Mouse (Mus musculus): ENCODE results near the gene Hist1h3h. TPM values are rescaled to one million over a fixed set of nuclear protein-coding genes. Genes with fewer than 3 reads are reported as not detected.
"Not testable (repeated sequence)": the region's sequence is repeated elsewhere in the genome, so short reads cannot be mapped to it uniquely, and the experiment has no call there.

The Hist1h3h gene
- polyA plus RNA-seq, 1 experiment from 2014 or later: 11.8 TPM

DNA sequence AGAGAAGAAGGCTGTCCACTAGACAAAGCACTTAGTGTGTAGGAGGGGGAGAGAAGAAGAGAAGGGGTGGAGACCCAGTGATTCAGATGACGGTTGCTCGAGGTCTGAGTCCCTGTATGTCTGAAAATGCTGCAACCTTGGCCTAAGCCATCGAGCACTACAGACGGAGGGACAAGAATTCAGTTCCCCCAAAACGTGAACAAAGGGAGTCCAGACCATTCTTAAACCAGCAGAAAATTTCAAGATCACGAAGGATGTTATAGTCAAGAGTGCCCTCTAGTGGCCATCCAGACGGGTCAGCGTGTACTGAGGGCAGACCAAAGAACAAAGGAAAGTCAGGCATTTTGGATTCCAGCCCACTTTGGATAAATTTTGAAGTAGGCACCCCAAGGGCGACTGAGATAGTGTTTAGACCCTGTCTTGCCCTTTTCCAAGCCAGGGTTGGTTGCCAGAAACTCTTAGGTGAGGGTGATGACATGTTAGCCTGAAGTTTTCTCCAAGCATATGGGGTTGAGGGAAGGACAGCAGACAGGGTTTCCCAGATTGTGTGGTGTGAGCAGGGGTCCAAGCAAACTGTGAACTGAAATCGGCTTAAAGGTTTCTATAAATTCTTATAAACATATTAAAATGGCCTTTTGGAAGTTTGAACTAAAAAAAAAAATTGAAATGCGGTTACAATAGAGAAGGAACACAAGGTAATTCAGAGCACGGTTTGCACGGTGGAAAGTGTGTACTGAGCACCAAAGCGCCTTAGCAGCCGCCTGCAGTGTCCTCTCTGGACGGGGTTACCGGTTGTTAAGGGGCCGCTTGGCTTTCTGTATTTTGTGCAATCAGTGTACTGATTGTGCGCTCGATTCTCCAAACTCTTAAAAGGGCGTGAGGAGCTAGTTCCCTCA, 16.8 kb downstream of the Hist1h3h start:
- ATAC-seq (ENCODE audit: borderline replicate concordance, extremely low read depth, low FRiP score, low TSS enrichment): peak; percentile 82
- Histone ChIP-seq H3K4me2 (peak overlapping the region; percentile 67), H3K36me3 (no peaks in the 10 kb centered on the region), H3K9ac (peak overlapping the region; percentile 57), H3K4me3 (peak overlapping the region; percentile 50), H3K9me3 (no peaks in the 10 kb centered on the region), H3K27ac (peak overlapping the region; percentile 98), H3K4me1 (peaks cover 9% of the 10 kb centered on the region; the same call in 1 of the 2 replicates), H3K27me3 (no peaks in the 10 kb centered on the region)
- WGBS: under 1% methylated on average over 21 of the region's 21 CpGs

DNA sequence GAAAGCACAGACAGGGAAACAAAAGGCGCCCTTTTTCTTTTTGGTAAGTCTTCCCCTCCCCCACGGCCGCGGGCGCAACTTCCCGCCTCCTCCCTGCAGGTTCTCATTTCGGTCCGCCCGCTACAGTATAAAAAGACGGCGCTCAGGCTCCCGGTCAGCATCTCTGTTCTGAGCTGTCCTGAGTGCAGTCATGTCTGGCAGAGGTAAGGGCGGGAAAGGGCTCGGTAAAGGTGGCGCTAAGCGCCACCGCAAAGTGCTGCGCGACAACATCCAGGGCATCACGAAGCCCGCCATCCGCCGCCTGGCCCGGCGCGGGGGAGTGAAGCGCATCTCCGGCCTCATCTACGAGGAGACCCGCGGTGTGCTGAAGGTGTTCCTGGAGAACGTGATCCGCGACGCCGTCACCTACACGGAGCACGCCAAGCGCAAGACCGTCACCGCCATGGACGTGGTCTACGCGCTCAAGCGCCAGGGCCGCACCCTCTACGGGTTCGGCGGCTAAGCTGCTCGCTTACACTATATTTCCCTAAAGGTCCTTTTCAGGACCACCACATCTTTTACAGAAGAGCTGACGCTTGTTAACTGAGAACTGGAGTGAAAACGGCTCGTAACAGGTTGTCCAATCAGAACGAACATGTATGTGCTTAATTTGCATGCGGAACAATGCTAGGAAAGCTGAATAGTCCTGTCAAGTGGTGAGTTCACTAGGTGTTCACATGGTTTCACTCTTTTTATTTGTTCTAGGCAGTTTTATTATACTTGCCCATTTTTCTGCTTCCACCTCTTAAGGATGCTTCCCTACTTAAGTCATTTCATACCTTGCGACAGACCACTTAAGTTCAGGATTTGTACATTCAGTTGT, 17.7 kb downstream of the Hist1h3h start, which contains the start of gene Hist1h4j:
TSS of gene Hist1h4j (plus strand) at position 159 of the 862 bp plus-strand sequence.
- H3K4me3 ChIP-seq: peak within 1 kb of the TSS; percentile 50
- H3K36me3 ChIP-seq, H3K4me1 ChIP-seq, H3K27me3 ChIP-seq, H3K9me3 ChIP-seq: not testable (repeated sequence)
- ATAC-seq (ENCODE audit: borderline replicate concordance, extremely low read depth, low FRiP score, low TSS enrichment): peak; percentile 92
- peak within 1 kb of the TSS; percentile 67 for H3K4me2 ChIP-seq
- WGBS: under 1% methylated on average over 50 of the region's 56 CpGs
- H3K27ac ChIP-seq: peak within 1 kb of the TSS; percentile 98
- H3K9ac ChIP-seq: peak within 1 kb of the TSS; percentile 57

DNA sequence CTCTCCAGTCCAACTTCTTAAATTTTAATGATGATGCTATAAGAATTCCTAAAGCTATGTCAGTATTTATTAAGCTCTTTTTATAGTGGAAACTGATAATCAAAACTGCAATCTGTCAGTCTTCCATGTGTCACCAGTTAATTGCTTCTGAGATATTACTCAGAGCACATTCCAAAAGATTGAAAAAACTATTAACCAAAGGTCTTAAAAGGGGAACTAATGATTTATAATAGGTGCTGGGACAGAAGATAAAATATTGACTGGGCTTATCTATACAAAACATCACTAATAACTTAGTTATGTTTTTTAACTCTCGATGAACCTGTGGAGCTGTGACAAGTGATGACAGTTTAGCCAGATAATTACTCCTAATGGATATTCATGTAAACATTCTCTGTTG, 27.5 kb downstream of the Hist1h3h start:
- H3K4me3 ChIP-seq: no peak overlapping the region
- no peak overlapping the region for H3K9ac ChIP-seq
- WGBS: 35% methylated on average over 1 of the region's 1 CpGs
- no peak overlapping the region for H3K4me2 ChIP-seq
- peaks cover 13% of the 10 kb centered on the region for H3K4me1 ChIP-seq
- H3K27me3 ChIP-seq: no peaks in the 10 kb centered on the region
- H3K27ac ChIP-seq: no peak overlapping the region
- H3K9me3 ChIP-seq: no peaks in the 10 kb centered on the region
- no peak for ATAC-seq (ENCODE audit: borderline replicate concordance, extremely low read depth, low FRiP score, low TSS enrichment)
- no peaks in the 10 kb centered on the region for H3K36me3 ChIP-seq

DNA sequence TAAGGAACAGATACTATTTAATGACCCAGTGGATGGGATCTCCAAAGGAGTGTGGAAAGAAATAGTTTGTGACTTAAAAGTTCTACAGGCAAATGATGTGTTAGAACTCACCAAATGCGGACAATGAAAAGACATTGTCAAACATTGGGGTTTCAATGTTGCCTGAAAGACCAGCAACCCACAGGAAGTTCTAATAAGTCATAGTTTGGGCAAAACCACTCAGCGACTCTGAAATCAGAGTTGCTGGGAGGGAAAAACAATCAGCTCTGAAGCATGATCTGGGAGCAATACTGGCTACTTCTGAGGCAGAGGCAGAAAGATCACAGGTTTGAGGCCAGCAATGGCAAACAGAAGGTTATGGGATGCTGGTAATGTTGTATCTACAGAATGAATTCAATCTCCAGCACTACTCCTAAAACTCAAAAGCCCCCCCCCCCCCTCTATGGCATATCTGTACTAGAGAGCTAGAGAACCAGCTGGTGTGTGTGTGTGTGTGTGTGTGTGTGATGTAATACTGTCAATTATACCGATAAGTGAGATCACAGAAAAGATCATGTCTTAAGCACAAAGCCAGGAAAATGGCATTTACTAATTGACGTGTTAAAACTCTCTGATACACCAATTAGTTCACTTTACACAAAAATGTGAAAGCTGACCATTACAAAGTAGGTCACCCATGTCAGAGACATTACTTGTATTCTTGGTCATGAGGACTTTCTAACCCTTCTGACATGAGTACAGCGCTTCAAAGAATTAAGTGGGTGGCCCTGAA, 32.1 kb downstream of the Hist1h3h start:
- under 1% methylated on average over 5 of the region's 5 CpGs for WGBS
- H3K27ac ChIP-seq: peak overlapping the region; percentile 98

DNA sequence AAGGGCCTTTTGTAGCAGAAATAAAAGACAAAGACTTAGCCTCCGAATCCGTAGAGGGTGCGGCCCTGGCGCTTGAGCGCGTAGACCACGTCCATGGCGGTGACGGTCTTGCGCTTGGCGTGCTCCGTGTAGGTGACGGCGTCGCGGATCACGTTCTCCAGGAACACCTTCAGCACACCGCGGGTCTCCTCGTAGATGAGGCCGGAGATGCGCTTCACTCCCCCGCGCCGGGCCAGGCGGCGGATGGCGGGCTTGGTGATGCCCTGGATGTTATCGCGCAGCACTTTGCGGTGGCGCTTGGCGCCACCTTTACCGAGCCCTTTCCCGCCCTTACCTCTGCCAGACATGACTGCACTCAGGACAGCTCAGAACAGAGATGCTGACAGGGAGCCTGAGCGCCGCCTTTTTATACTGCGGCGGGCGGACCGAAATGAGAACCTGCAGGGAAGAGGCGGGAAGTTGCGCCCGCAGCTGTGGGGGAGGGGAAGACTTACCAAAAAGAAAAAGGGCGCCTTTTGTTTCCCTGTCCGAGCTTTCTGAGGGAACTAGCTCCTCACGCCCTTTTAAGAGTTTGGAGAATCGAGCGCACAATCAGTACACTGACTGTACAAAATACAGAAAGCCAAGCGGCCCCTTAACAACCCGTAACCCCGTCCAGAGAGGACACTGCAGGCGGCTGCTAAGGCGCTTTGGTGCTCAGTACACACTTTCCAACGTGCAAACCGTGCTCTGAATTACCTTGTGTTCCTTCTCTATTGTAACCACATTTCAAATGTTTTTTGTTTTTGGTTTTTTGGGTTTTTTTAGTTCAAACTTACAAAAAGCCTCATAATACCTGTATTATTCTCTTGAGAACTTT, 32.9 kb downstream of the Hist1h3h start, which contains the start of gene Hist1h4k:
TSS of gene Hist1h4k (minus strand) at position 347 of the 859 bp plus-strand sequence.
- H3K4me1 ChIP-seq: peaks cover 35% of the 10 kb centered on the region
- WGBS: under 1% methylated on average over 42 of the region's 56 CpGs

More for the DNA sequence above, 32.1 kb downstream of the Hist1h3h start:
- no peaks in the 10 kb centered on the region for H3K27me3 ChIP-seq
- peaks cover 32% of the 10 kb centered on the region for H3K4me1 ChIP-seq
- no peaks in the 10 kb centered on the region for H3K36me3 ChIP-seq
- peak overlapping the region; percentile 49 for H3K4me3 ChIP-seq
- H3K9ac ChIP-seq: peak overlapping the region; percentile 51
- H3K9me3 ChIP-seq: no peaks in the 10 kb centered on the region
- H3K4me2 ChIP-seq: peak overlapping the region; percentile 72
- ATAC-seq (ENCODE audit: borderline replicate concordance, extremely low read depth, low FRiP score, low TSS enrichment): no peak

DNA sequence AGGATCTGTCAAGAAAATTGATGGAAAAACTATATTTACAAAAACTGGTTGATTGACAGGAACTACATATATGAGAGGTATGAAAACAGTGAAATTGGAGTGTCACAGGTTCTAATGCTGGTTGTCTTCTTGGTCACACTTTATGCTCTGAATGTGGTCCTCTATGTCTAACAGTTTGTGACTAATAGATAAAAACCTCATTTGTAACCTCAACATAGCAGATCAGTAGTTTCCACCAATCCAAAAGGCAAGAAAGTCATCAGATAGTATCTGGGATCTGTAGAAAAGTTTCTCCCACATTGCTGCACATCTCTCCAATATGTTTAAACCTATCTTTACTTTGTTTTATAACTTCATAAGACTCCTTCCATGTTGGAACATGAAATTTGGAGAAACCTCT, 34.0 kb downstream of the Hist1h3h start:
- H3K36me3 ChIP-seq: no peaks in the 10 kb centered on the region
- H3K9me3 ChIP-seq: no peaks in the 10 kb centered on the region
- peaks cover 40% of the 10 kb centered on the region for H3K4me1 ChIP-seq
- H3K27me3 ChIP-seq: no peaks in the 10 kb centered on the region
- peak overlapping the region; percentile 55; the same call in 1 of the 2 replicates for H3K27ac ChIP-seq
- H3K9ac ChIP-seq: no peak overlapping the region
- H3K4me3 ChIP-seq: no peak overlapping the region
- no peak overlapping the region for H3K4me2 ChIP-seq
- ATAC-seq (ENCODE audit: borderline replicate concordance, extremely low read depth, low FRiP score, low TSS enrichment): no peak

More for the DNA sequence above, 32.9 kb downstream of the Hist1h3h start, which contains the start of gene Hist1h4k:
- ATAC-seq (ENCODE audit: borderline replicate concordance, extremely low read depth, low FRiP score, low TSS enrichment): peak; percentile 82
- not testable (repeated sequence) for H3K27me3 ChIP-seq, H3K9me3 ChIP-seq, H3K36me3 ChIP-seq
- peak within 1 kb of the TSS; percentile 51 for H3K9ac ChIP-seq
- H3K4me3 ChIP-seq: peak within 1 kb of the TSS; percentile 49
- peak within 1 kb of the TSS; percentile 98 for H3K27ac ChIP-seq
- peak within 1 kb of the TSS; percentile 72 for H3K4me2 ChIP-seq

DNA sequence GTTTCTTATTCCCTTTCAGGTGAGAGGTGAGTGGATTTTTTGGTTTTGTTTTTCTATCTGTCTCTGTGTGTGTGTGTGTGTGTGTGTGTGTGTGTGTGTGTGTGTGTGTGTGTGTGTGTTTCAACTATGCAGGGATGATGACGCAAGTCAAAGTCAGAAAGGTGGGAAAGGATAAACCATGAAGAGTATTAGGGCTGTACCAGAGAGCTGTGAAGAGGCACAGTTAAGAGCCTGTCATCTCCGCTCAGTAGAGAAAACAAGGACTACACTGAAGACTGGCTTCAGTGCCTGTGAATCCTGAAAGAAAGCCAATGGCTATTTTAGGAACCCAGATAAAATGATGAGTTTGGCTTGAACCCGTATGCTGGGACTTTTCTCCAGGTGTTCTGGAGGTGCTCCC, 34.4 kb downstream of the Hist1h3h start:
- Histone ChIP-seq H3K4me1 (peaks cover 40% of the 10 kb centered on the region), H3K36me3 (no peaks in the 10 kb centered on the region), H3K27me3 (no peaks in the 10 kb centered on the region), H3K27ac (peak overlapping the region; percentile 96), H3K9ac (no peak overlapping the region), H3K4me2 (peak overlapping the region; percentile 70; the same call in 1 of the 2 replicates), H3K9me3 (no peaks in the 10 kb centered on the region), H3K4me3 (0 out of 2 replicates have a peak overlapping the region, but pooled peaks have one; percentile 0)
- ATAC-seq (ENCODE audit: borderline replicate concordance, extremely low read depth, low FRiP score, low TSS enrichment): no peak
- WGBS: 46% methylated on average over 3 of the region's 3 CpGs

DNA sequence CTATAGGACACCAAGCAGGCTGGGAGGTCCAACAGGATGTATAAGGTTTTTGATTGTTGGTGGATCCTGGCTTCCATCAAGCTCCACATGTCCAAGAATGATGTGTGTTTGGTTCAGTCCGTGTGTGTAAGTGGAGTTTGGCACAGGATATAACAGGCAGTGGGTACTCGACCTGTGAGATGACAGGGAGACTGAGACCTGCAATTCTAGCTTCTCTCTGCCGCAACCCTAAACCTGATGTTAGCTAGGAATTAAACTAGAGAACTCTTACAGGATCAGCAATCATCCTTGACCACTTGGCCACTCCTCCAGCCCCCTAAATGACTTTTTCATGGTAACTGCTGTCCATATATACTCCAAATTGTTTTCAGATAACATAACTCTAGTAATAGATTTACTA, 34.9 kb downstream of the Hist1h3h start:
- no peak overlapping the region; the same call in 1 of the 2 replicates for H3K9ac ChIP-seq
- H3K27ac ChIP-seq: peak overlapping the region; percentile 96

DNA sequence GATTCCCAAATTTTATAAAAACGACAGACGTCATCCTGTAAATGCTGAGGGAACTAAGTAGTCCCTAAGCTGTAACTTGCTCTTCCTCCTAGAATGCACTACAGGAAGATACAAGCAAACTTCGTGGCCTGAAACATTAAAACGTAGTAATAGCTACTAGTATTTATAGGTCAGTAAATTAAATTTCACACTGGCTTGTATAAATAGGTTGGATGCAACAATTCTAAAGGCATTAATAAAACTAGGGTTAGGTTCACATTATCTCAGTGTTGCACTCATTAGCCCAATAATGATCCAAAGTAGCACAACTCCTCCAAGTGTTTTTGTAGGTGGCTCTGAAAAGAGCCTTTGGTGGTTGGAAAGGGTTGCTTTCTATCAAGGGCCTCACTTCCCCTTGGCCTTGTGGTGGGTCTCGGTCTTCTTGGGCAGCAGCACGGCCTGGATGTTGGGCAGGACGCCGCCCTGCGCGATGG, 35.6 kb downstream of the Hist1h3h start:
- peak; percentile 7; the same call in 1 of the 2 replicates for ATAC-seq (ENCODE audit: borderline replicate concordance, extremely low read depth, low FRiP score, low TSS enrichment)
- H3K4me3 ChIP-seq: peak overlapping the region; percentile 47
- H3K9me3 ChIP-seq: no peaks in the 10 kb centered on the region
- under 1% methylated on average over 10 of the region's 10 CpGs for WGBS
- peak overlapping the region; percentile 55 for H3K9ac ChIP-seq
- peak overlapping the region; percentile 70 for H3K4me2 ChIP-seq
- H3K36me3 ChIP-seq: no peaks in the 10 kb centered on the region
- no peaks in the 10 kb centered on the region for H3K27me3 ChIP-seq
- peaks cover 33% of the 10 kb centered on the region for H3K4me1 ChIP-seq
- H3K27ac ChIP-seq: peak overlapping the region; percentile 96

More for the DNA sequence above, 34.9 kb downstream of the Hist1h3h start:
- Histone ChIP-seq H3K4me3 (peak overlapping the region; percentile 0; the same call in 1 of the 2 replicates), H3K4me1 (peaks cover 36% of the 10 kb centered on the region), H3K36me3 (no peaks in the 10 kb centered on the region), H3K27me3 (no peaks in the 10 kb centered on the region), H3K4me2 (peak overlapping the region; percentile 70), H3K9me3 (no peaks in the 10 kb centered on the region)
- no peak for ATAC-seq (ENCODE audit: borderline replicate concordance, extremely low read depth, low FRiP score, low TSS enrichment)
- 18% methylated on average over 3 of the region's 3 CpGs for WGBS

DNA sequence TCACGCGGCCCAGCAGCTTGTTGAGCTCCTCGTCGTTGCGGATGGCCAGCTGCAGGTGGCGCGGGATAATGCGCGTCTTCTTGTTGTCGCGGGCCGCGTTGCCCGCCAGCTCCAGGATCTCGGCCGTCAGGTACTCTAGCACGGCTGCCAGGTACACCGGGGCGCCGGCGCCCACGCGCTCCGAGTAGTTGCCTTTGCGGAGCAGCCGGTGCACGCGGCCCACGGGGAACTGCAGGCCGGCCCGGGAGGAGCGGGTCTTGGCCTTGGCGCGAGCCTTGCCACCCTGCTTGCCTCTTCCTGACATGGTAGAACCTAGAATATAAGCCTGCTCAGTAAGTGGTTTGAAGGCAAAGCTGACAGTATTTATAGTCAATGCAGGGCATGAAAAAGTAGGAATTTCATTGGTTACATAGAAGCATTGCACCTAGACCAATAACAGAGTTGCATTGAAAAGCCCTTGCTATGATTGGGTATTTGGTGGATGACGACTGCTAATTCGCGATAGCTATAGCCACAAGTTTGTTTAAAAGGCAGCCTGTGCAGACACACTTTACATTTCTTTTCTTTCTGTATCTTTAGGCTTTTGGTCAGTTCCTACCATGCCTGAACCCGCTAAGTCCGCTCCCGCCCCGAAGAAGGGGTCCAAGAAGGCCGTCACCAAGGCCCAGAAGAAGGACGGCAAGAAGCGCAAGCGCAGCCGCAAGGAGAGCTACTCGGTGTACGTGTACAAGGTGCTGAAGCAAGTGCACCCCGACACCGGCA, 36.2 kb downstream of the Hist1h3h start, which contains the start of the genes Hist1h2ak and Hist1h2bn:
TSS of gene Hist1h2ak (minus strand) at position 304 of the 762 bp plus-strand sequence.
TSS of gene Hist1h2bn (plus strand) at position 600 of the 762 bp plus-strand sequence.
- Histone ChIP-seq H3K27ac (peak within 1 kb of the TSS; percentile 96), H3K4me3 (peak within 1 kb of the TSS; percentile 47), H3K4me1 (peaks cover 29% of the 10 kb centered on the region), H3K4me2 (peak within 1 kb of the TSS; percentile 70), H3K9ac (peak within 1 kb of the TSS; percentile 55)
- not testable (repeated sequence) for H3K9me3 ChIP-seq, H3K27me3 ChIP-seq, H3K36me3 ChIP-seq
- WGBS: under 1% methylated on average over 49 of the region's 50 CpGs
- ATAC-seq (ENCODE audit: borderline replicate concordance, extremely low read depth, low FRiP score, low TSS enrichment): peak; percentile 92
